Mouse (Mus musculus): Measurements from ENCODE around the gene Mapk8.
A peak's percentile ranks its signal among the peaks of the same experiment; 100 is the strongest.

The Mapk8 gene

GRCm38 (mm10) chr14:33348146-33348545 is 98.8 kb downstream of the Mapk8 start:
- DNase-seq (ENCODE audit: low spot score in 2 of 2), result no peak

- DNase-seq (ENCODE audit: low spot score in 2 of 2), result no peak
Measured at GRCm38 (mm10) chr14:33347738-33348137, 99.2 kb downstream of the Mapk8 start.

GRCm38 (mm10) chr14:33346546-33346945 is 100.4 kb downstream of the Mapk8 start:
- DNase-seq (ENCODE audit: low spot score in 2 of 2), result no peak

- DNase-seq (ENCODE audit: low spot score in 2 of 2), result no peak
Measured at GRCm38 (mm10) chr14:33343131-33343725, 103.7 kb downstream of the Mapk8 start.

GRCm38 (mm10) chr14:33338684-33339083 is 108.3 kb downstream of the Mapk8 start:
- no peak for DNase-seq (ENCODE audit: low spot score in 2 of 2)

GRCm38 (mm10) chr14:33335733-33336132 is 111.2 kb downstream of the Mapk8 start:
- DNase-seq (ENCODE audit: low spot score in 2 of 2), result no peak

GRCm38 (mm10) chr14:33334402-33334801 is 112.6 kb downstream of the Mapk8 start:
- no peak for DNase-seq (ENCODE audit: low spot score in 2 of 2)

GRCm38 (mm10) chr14:33333833-33334232 is 113.1 kb downstream of the Mapk8 start:
- no peak for DNase-seq (ENCODE audit: low spot score in 2 of 2)

- no peak for DNase-seq (ENCODE audit: low spot score in 2 of 2)
Measured at GRCm38 (mm10) chr14:33331627-33332026, 115.3 kb downstream of the Mapk8 start.

- no peak for DNase-seq (ENCODE audit: low spot score in 2 of 2)
Measured at GRCm38 (mm10) chr14:33330986-33331385, 116.0 kb downstream of the Mapk8 start.

- peak in 1 of 2 experiments; percentile 16 for DNase-seq (ENCODE audit: low spot score in 2 of 2)
Measured at GRCm38 (mm10) chr14:33329297-33329805, 117.6 kb downstream of the Mapk8 start.

GRCm38 (mm10) chr14:33328369-33328768 is 118.6 kb downstream of the Mapk8 start:
- DNase-seq (ENCODE audit: low spot score in 2 of 2), result peak; percentile 27 to 33

All from heart, adult 9 months (tissue).